Comparison of ENCODE assay signal across 9 mouse cellular contexts in genomic region chr5:91038547-91038946, GRCm38 (mm10). TPM values are rescaled to one million over a fixed set of nuclear protein-coding genes. Genes with fewer than 3 reads are reported as not detected.
A peak's percentile ranks its signal among the peaks of the same experiment; 100 is the strongest.
DNase-seq lines count a peak whose midpoint lies in the region; ATAC-seq lines count a peak whose summit lies in the region.
"Had no signal": no experiment of that assay in that cellular context is flagged by ENCODE, and none has a peak within 500 bp of the region (broad histone marks: within the 10 kb centered on the region; RNA-seq: fewer than 3 reads in every experiment).

No protein-coding gene starts in this region.

- no peak overlapping the region for H3K4me2 ChIP-seq in midbrain, embryonic 16.5 days (ENCODE audit: low read length)
- H3K4me2 ChIP-seq: neural tube, embryonic 12.5 days had no signal

- WGBS in midbrain, embryonic 16.5 days, result 30% methylated on average over 2 of the region's 2 CpGs
- WGBS in forebrain, embryonic 10.5 days, result 24% methylated on average over 2 of the region's 2 CpGs

- no peaks in the 10 kb centered on the region for H3K27me3 ChIP-seq in midbrain, embryonic 16.5 days (ENCODE audit: control insufficient read depth, insufficient read depth, low read depth, low read length)
- no peaks in the 10 kb centered on the region for H3K27me3 ChIP-seq in forebrain, embryonic 10.5 days (ENCODE audit: poor library complexity, severe bottlenecking)
- H3K27me3 ChIP-seq: neural tube, embryonic 12.5 days had no signal

- no peak overlapping the region for H3K9ac ChIP-seq in midbrain, embryonic 16.5 days (ENCODE audit: low read depth, low read length)
- H3K9ac ChIP-seq: neural tube, embryonic 12.5 days had no signal

- DNase-seq in right cerebral cortex, adult 18-20 months, result peak; percentile 3
- no peak for DNase-seq in right cerebral cortex, postnatal 25 days
- DNase-seq in cerebellum, adult 8-10 months, result peak; percentile 1
- DNase-seq in kidney, adult 18-20 months, result peak; percentile 32
- DNase-seq in lung, postnatal 10 days, result peak; percentile 68
- peak; percentile 84 to 85 for DNase-seq in urinary bladder, postnatal 36 days (ENCODE audit: low spot score in 2 of 2)
- no peak for DNase-seq in forebrain, embryonic 10.5 days (ENCODE audit: extremely low spot score, low spot score)

- no peaks in the 10 kb centered on the region for H3K36me3 ChIP-seq in midbrain, embryonic 16.5 days (ENCODE audit: control insufficient read depth, insufficient read depth, low read length)
- no peaks in the 10 kb centered on the region for H3K36me3 ChIP-seq in forebrain, embryonic 10.5 days (replicated peaks)
- H3K36me3 ChIP-seq: neural tube, embryonic 12.5 days had no signal

- H3K4me3 ChIP-seq in midbrain, embryonic 16.5 days (ENCODE audit: low read depth, low read length), result no peak overlapping the region
- H3K4me3 ChIP-seq in forebrain, embryonic 10.5 days, result no peak overlapping the region
- H3K4me3 ChIP-seq: neural tube, embryonic 12.5 days had no signal

- ATAC-seq in midbrain, embryonic 16.5 days, result no peak

- no peaks in the 10 kb centered on the region for H3K4me1 ChIP-seq in midbrain, embryonic 16.5 days (ENCODE audit: control insufficient read depth, insufficient read depth, low read length)
- no peaks in the 10 kb centered on the region for H3K4me1 ChIP-seq in forebrain, embryonic 10.5 days
- H3K4me1 ChIP-seq: neural tube, embryonic 12.5 days had no signal

- no peak overlapping the region for H3K27ac ChIP-seq in midbrain, embryonic 16.5 days (ENCODE audit: low read length)
- no peak overlapping the region for H3K27ac ChIP-seq in forebrain, embryonic 10.5 days
- H3K27ac ChIP-seq: neural tube, embryonic 12.5 days had no signal

- no peaks in the 10 kb centered on the region for H3K9me3 ChIP-seq in midbrain, embryonic 16.5 days (replicated peaks; ENCODE audit: control insufficient read depth, low read length, poor library complexity, severe bottlenecking)
- H3K9me3 ChIP-seq in forebrain, embryonic 10.5 days, result no peaks in the 10 kb centered on the region
- H3K9me3 ChIP-seq: neural tube, embryonic 12.5 days had no signal

RNA-seq across cellular contexts. Expression of gene Epgn, which starts 11.3 kb away (rescaled TPM):
- polyA plus RNA-seq in midbrain, embryonic 16.5 days (2015; fragmentation: Nextera tagmentation; extraction: Ambion mirVana), result 0.15 TPM in 1 of 2 replicates, not detected in the other
- 0.10 and 0.34 TPM in 2 replicates for polyA plus RNA-seq in forebrain, embryonic 10.5 days (2016; fragmentation: Nextera tagmentation; extraction: Ambion mirVana)

RNA-seq across cellular contexts. Expression of gene Ereg, which starts 35.9 kb away (rescaled TPM):
- not detected in 2 replicates for polyA plus RNA-seq in midbrain, embryonic 16.5 days (2015; fragmentation: Nextera tagmentation; extraction: Ambion mirVana)
- polyA plus RNA-seq in forebrain, embryonic 10.5 days (2016; fragmentation: Nextera tagmentation; extraction: Ambion mirVana), result 0.07 TPM in 1 of 2 replicates, not detected in the other
- polyA plus RNA-seq: neural tube, embryonic 12.5 days had no signal

Comparison
In these comparisons a context has a peak if more than half of its experiments do, and no peak if none do; other contexts are left out.
1. DNase-seq: peak in right cerebral cortex, adult 18-20 months (single experiment), cerebellum, adult 8-10 months (single experiment), kidney, adult 18-20 months (single experiment), lung, postnatal 10 days (single experiment) and urinary bladder, postnatal 36 days (2 of 2); none in right cerebral cortex, postnatal 25 days (single experiment) and forebrain, embryonic 10.5 days (single experiment).